Mouse (Mus musculus) brown adipose tissue, adult 24 weeks (tissue): ENCODE results near the gene Csk. TPM values are rescaled to one million over a fixed set of nuclear protein-coding genes. Genes with fewer than 3 reads are reported as not detected.

Source experiments
- H3K27ac ChIP-seq: fragments of 200-500 bp; replicated peaks from 2 replicates; pipeline ENCODE4 v1.5.1; 2012; ENCODE audit warnings: low read depth, mild to moderate bottlenecking, low read length
- H3K4me1 ChIP-seq: fragments of 200-500 bp; 2 replicates; pipeline ENCODE4 v1.6.1; 2012; ENCODE audit warnings: low read length, mixed read lengths; ENCODE audit not compliant: control insufficient read depth, insufficient read depth, insufficient read length
- H3K4me3 ChIP-seq: fragments of 200-500 bp; 2 replicates; pipeline ENCODE4 v1.5.1; 2012; ENCODE audit warnings: low read depth, mild to moderate bottlenecking, low read length, moderate library complexity; ENCODE audit not compliant: insufficient read depth
- polyA plus RNA-seq: library from polyadenylated mRNA; stranded (reverse); fragments of >200 nt; gene quantifications from 2 replicates; pipeline ENCODE4 v1.2.4, GENCODE M21; 2012; ENCODE audit not compliant: missing spikeins, insufficient read depth, insufficient read length

Gene Csk
- polyA plus RNA-seq, 1 experiment, result 16.3 TPM

- Histone ChIP-seq H3K4me3 (no peak overlapping the region), H3K27ac (no peak overlapping the region), H3K4me1 (no peaks in the 10 kb centered on the region)
Measured at GRCm38 (mm10) chr9:57609803-57610202, 43.6 kb downstream of the Csk start.

DNA sequence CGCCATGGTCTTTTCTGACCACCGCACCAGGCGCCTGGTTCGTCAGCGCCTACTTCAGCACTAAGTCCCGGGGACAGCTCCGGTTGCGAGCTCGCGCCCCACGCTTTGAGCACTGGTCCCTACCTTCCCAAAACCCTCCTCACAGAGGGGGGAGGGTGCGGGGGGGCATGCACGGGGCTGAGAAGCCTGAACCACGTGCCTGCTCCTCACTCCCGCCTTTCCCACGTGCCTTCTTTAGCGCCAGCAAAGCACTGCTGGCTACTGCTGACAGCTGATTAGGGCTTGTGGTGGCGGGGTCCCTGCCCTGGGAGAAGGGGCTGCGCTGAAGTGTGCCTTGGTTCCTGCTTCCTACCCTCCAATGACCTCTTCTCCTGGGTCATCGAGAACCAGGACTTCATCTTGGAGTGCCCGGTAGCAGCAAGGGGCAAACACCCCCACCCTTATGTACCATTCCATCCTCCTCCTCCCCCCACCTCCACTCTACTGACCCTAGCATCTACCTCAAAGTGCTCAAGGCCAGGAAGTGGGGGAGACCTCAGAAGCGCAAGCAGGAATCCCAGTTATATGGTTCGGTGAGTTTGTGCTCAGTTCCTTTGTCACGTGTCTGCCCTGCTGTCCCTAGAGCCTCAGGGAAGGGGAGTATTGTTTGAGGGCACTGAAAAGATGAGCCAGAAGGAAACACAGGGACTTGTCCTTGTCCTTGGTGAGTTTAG lies 47.1 kb downstream of the Csk start, which contains the start of gene Cplx3:
Cplx3 (minus strand) TSS at position 143 of the 713 bp plus-strand sequence.
- Histone ChIP-seq H3K4me3 (no peak within 1 kb of the TSS), H3K27ac (no peak within 1 kb of the TSS), H3K4me1 (no peaks in the 10 kb centered on the region)

- no peak overlapping the region for H3K4me3 ChIP-seq
- no peak overlapping the region for H3K27ac ChIP-seq
- no peaks in the 10 kb centered on the region for H3K4me1 ChIP-seq
Measured at GRCm38 (mm10) chr9:57605503-57605902, 47.9 kb downstream of the Csk start.

DNA sequence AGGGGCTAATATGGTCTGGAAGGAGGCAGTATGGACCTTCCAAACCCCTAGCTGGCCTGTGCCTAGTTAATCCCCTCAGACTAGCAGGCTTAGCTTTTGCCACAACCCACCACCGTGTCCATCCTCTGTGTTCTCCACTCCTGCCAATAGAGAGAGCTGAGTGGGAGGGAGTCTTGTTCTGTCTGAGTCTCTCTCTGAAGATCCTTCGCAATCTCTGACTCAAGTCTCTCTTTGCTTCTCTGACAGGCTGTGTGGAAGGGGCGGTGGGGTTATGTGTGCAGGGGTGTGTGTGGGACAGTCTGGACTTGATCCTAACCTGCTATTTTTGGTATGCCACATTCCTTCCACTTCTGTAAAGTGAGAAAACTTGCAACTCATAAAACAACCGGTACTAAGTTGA lies 48.6 kb downstream of the Csk start:
- H3K27ac ChIP-seq, result no peak overlapping the region
- no peak overlapping the region for H3K4me3 ChIP-seq
- H3K4me1 ChIP-seq, result no peaks in the 10 kb centered on the region

DNA sequence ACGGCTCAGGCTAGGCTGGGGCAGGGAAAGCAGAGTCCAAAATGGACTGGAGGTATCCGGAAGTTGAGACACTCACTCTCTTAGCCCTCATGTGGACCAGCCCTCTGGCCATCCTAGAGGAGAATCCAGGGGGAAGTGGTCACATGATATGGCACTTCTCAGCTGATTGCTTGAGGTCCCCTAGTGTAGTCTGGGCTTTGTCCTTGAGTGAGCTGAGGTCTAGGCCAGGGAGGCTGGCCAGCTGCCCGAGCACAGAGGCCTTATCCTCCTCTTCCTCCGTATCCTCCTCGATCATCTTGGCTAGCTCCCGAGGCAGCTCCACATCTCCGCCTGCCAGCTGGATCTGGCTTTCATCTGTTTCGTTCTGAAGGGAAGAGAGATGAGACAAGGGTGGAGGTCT lies 51.3 kb downstream of the Csk start:
- no peaks in the 10 kb centered on the region for H3K4me1 ChIP-seq
- no peak overlapping the region for H3K4me3 ChIP-seq

DNA sequence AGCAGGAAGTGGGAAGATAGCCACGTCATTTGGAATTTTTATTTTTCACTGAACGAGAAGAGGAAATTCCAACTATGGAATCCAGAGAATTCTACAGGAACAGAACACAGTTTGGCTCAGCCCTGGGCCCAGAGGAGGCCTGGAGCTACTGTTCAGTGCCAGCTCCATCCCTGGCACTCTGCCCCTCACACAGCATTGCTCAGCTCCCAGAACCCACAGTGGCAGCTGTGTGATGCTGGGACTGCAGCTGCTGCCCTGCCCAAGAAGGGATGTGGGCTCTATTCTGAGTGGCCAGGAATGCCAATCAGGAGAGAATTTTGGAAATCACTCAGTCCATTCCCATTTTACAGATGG lies 52.1 kb downstream of the Csk start:
- Histone ChIP-seq H3K4me3 (no peak overlapping the region), H3K4me1 (no peaks in the 10 kb centered on the region), H3K27ac (no peak overlapping the region)

More for the DNA sequence above, 51.3 kb downstream of the Csk start:
- no peak overlapping the region for H3K27ac ChIP-seq

DNA sequence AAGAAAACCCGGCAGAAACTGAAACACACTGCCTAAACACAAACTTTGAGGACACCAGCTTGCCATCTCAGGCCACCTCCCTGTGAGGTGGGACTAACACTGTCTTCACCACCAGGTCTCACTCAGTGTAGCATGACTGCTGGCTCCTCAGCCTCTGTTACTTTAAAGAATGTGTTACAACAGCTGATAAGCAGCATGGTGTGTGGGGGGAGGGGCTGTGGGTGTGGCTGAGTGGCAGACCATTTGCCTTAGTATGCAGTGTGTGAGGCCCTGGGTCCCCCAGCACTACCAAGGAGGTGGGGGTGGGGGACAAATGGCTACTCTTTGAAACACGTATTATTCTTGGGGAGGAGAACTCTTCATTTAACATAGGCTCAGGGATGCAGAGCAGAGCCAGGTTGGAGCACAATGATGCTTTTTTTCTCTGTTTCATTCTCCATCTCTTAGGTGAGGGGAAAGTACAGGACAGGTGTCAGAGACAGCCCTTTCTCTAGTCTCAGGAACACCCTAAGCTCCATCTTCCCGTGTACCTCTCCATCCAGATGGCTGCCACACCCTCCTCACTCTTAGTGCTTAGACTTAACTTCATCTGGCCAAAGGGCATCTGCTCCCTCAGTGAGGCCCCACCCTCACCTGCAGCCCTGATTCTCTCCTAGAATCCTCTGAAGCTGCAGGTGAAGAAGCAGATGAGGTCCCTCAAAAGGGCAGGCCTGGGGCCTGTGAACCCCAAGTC lies 52.6 kb downstream of the Csk start:
- H3K4me3 ChIP-seq, result no peak overlapping the region
- no peak overlapping the region for H3K27ac ChIP-seq
- no peaks in the 10 kb centered on the region for H3K4me1 ChIP-seq

DNA sequence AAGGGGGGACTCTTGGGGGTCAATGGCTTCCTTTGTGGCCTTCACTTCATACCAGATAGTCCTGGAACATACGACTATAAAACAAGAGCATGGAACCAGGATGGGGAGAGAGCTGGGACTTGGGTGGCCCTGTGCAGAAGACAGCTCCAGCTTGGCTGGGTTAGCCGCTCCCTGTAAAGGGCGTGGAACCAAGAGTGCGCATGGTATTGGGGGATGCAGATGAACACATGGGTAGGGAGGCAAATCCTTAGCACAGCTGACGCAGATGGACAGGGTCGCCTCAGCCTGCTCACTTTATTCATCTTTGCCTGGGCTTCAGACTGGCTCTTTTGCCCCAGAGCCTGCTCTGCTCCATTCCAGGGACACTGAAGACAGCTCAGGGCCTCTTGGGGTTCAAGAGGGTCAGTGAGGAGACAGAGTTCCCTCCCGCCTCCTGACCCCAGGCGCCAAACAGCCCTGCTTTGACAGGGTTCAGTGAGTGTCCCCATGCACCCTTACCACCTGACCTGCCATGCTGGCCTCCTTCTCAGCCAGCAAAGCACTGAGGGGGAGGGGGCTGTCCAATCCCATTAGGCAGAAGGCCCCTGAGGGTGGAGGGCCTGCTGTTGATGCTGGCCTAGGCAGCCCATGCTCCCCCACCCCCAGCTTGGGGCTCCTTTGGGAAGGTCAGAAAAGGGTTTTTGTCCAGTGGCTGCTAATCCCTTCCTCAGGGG lies 54.4 kb downstream of the Csk start:
- no peak overlapping the region for H3K27ac ChIP-seq
- H3K4me3 ChIP-seq, result no peak overlapping the region
- no peaks in the 10 kb centered on the region for H3K4me1 ChIP-seq

GRCm38 (mm10) chr9:57597929-57598382 lies 55.5 kb downstream of the Csk start:
- Histone ChIP-seq H3K27ac (no peak overlapping the region), H3K4me3 (no peak overlapping the region), H3K4me1 (no peaks in the 10 kb centered on the region)

DNA sequence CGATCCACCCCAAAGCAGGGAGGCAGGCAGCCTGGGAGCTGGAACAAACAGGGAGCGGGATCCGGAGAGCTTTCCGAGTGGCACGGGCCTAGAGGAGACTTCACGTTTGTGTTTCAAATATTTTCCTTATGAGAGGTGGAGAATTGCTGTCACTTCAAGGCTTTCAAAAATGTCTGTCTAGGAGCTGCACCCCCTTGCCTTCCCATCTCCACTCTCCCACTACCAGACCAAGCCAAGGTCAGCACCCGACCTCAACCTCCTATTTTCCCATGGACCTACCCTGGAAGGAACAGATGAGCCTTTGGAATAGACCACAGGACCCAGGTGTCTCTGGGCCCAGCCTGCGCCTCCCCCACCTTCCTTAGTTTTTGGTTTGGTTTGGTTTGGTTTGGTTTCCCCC lies 56.2 kb downstream of the Csk start:
- Histone ChIP-seq H3K4me1 (no peaks in the 10 kb centered on the region), H3K27ac (no peak overlapping the region), H3K4me3 (no peak overlapping the region)

DNA sequence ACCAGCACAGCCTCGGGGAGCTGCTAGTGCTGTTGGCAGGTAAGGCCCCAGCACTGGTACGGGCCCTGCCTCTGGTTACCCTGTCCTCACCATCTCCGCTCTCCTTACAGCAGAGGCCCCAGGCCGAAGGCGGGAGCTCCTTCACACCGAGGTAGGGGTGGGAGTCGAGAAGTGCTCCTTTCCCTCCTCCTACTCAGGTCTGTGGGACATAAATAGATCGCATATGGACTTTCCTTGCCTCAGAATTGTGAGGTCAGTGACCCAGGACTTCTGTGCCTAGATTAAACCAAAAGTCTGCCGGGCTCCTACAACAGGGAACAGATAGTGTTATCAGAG lies 59.3 kb downstream of the Csk start:
- Histone ChIP-seq H3K27ac (no peak overlapping the region), H3K4me1 (no peaks in the 10 kb centered on the region)

GRCm38 (mm10) chr9:57593454-57594173 lies 59.8 kb downstream of the Csk start:
- H3K4me1 ChIP-seq, result no peaks in the 10 kb centered on the region
- no peak overlapping the region for H3K27ac ChIP-seq
- H3K4me3 ChIP-seq, result no peak overlapping the region

More for the DNA sequence above, 59.3 kb downstream of the Csk start:
- no peak overlapping the region for H3K4me3 ChIP-seq

DNA sequence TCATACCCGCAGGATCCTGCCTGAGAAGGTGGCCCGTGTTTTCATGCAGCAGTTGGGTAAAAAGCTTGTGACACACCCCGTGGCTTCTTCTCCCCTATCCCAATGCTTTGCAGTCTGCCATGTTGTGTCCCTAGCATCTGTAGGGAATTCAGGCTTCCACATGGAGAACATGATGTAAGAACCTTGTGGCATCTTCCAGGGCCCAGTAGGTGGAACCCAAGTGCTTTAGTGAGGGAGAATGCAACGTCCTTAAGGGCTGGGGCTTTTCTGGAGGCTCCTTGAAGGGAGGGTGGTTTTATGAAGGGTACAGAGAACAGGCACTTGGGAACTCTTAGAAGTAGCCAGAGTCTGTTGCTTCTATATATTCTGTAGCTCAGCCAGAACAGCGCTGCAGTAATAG lies 62.7 kb downstream of the Csk start:
- no peak overlapping the region for H3K4me3 ChIP-seq
- H3K4me1 ChIP-seq, result no peaks in the 10 kb centered on the region
- no peak overlapping the region for H3K27ac ChIP-seq

GRCm38 (mm10) chr9:57589224-57590126 lies 64.0 kb downstream of the Csk start, which contains the start of gene Ulk3:
Ulk3 (plus strand) TSS chr9:57589452.
- H3K27ac ChIP-seq, result peak within 1 kb of the TSS; percentile 7; the same call in 1 of the 2 replicates
- no peaks in the 10 kb centered on the region for H3K4me1 ChIP-seq

More at GRCm38 (mm10) chr9:57589224-57590126, 64.0 kb downstream of the Csk start, which contains the start of gene Ulk3:
- H3K4me3 ChIP-seq, result peak within 1 kb of the TSS; percentile 91
